11 mouse cellular contexts compared by ENCODE assay signal in genomic region chr11:32931018-32931417, GRCm38 (mm10).
A peak's percentile ranks its signal among the peaks of the same experiment; 100 is the strongest.
DNase-seq lines count a peak whose midpoint lies in the region; ATAC-seq and TF ChIP-seq lines count a peak whose summit lies in the region.
"Had no signal": no experiment of that assay in that cellular context is flagged by ENCODE, and none has a peak within 500 bp of the region (broad histone marks: within the 10 kb centered on the region; RNA-seq: fewer than 3 reads in every experiment).

No protein-coding gene starts in this region.

- peak; percentile 24 for DNase-seq in embryo, embryonic 11.5 days (ENCODE audit: low read depth, low spot score)
- no peak for DNase-seq in urinary bladder, adult 2 months (ENCODE audit: low spot score)
- DNase-seq in right cerebral cortex, adult 18-20 months, result no peak
- no peak for DNase-seq in right cerebral cortex, adult 2 months (ENCODE audit: low spot score in 2 of 2)
- DNase-seq: right cerebral cortex, postnatal 4 days; thymus, postnatal 4 days had no signal

- H3K9ac ChIP-seq in intestine, embryonic 15.5 days, result no peak overlapping the region
- H3K9ac ChIP-seq in intestine, postnatal 0 days (ENCODE audit: low read depth, low read length), result no peak overlapping the region
- H3K9ac ChIP-seq in hindbrain, embryonic 12.5 days, result no peak overlapping the region
- no peak overlapping the region for H3K9ac ChIP-seq in midbrain, embryonic 15.5 days

- H3K4me2 ChIP-seq in intestine, embryonic 15.5 days (replicated peaks), result peak overlapping the region; percentile 11; the same call in 1 of the 2 replicates
- no peak overlapping the region for H3K4me2 ChIP-seq in intestine, postnatal 0 days (replicated peaks; ENCODE audit: low read depth)
- peak overlapping the region; percentile 38 for H3K4me2 ChIP-seq in hindbrain, embryonic 12.5 days (replicated peaks)
- peak overlapping the region; percentile 39 for H3K4me2 ChIP-seq in midbrain, embryonic 15.5 days

- H3K4me3 ChIP-seq in intestine, embryonic 15.5 days (replicated peaks), result no peak overlapping the region
- no peak overlapping the region for H3K4me3 ChIP-seq in intestine, postnatal 0 days (ENCODE audit: low read depth, low read length)
- no peak overlapping the region for H3K4me3 ChIP-seq in hindbrain, embryonic 12.5 days
- H3K4me3 ChIP-seq in midbrain, embryonic 15.5 days, result no peak overlapping the region
- H3K4me3 ChIP-seq: erythroblast, embryonic 14.5 days had no signal

- no peaks in the 10 kb centered on the region for H3K27me3 ChIP-seq in intestine, embryonic 15.5 days (replicated peaks)
- no peaks in the 10 kb centered on the region for H3K27me3 ChIP-seq in intestine, postnatal 0 days (replicated peaks; ENCODE audit: control insufficient read depth, insufficient read depth, low read length)
- H3K27me3 ChIP-seq in hindbrain, embryonic 12.5 days, result peaks cover 10% of the 10 kb centered on the region
- H3K27me3 ChIP-seq in midbrain, embryonic 15.5 days (replicated peaks), result no peaks in the 10 kb centered on the region

- no peaks in the 10 kb centered on the region for H3K36me3 ChIP-seq in intestine, embryonic 15.5 days
- H3K36me3 ChIP-seq in intestine, postnatal 0 days (ENCODE audit: control insufficient read depth, insufficient read depth), result no peaks in the 10 kb centered on the region
- no peaks in the 10 kb centered on the region for H3K36me3 ChIP-seq in hindbrain, embryonic 12.5 days
- H3K36me3 ChIP-seq in midbrain, embryonic 15.5 days (replicated peaks), result no peaks in the 10 kb centered on the region

- H3K9me3 ChIP-seq in intestine, embryonic 15.5 days, result no peaks in the 10 kb centered on the region; the same call in 1 of the 2 replicates
- no peaks in the 10 kb centered on the region for H3K9me3 ChIP-seq in intestine, postnatal 0 days (ENCODE audit: control insufficient read depth)
- H3K9me3 ChIP-seq in hindbrain, embryonic 12.5 days (replicated peaks), result no peaks in the 10 kb centered on the region
- no peaks in the 10 kb centered on the region for H3K9me3 ChIP-seq in midbrain, embryonic 15.5 days

- no peak overlapping the region for H3K27ac ChIP-seq in intestine, embryonic 15.5 days
- no peak overlapping the region for H3K27ac ChIP-seq in intestine, postnatal 0 days (ENCODE audit: low read depth, low read length)
- no peak overlapping the region for H3K27ac ChIP-seq in hindbrain, embryonic 12.5 days
- H3K27ac ChIP-seq in midbrain, embryonic 15.5 days, result no peak overlapping the region

- no peak for ATAC-seq in intestine, embryonic 15.5 days
- ATAC-seq in intestine, postnatal 0 days, result no peak
- ATAC-seq in hindbrain, embryonic 12.5 days (ENCODE audit: low FRiP score), result peak; percentile 56; the same call in 1 of the 2 replicates
- 0 out of 2 replicates have a peak, but pooled peaks have one; percentile 37 for ATAC-seq in midbrain, embryonic 15.5 days (replicated peaks)

- peaks cover 6% of the 10 kb centered on the region; the same call in 1 of the 2 replicates for H3K4me1 ChIP-seq in intestine, embryonic 15.5 days (replicated peaks)
- no peaks in the 10 kb centered on the region for H3K4me1 ChIP-seq in intestine, postnatal 0 days (replicated peaks; ENCODE audit: control insufficient read depth, insufficient read depth, low read length)
- H3K4me1 ChIP-seq in hindbrain, embryonic 12.5 days, result peaks cover 9% of the 10 kb centered on the region
- H3K4me1 ChIP-seq in midbrain, embryonic 15.5 days, result peaks cover 6% of the 10 kb centered on the region

- 16% methylated on average over 11 of the region's 14 CpGs for WGBS in intestine, embryonic 15.5 days
- 22% methylated on average over 12 of the region's 14 CpGs for WGBS in intestine, postnatal 0 days
- 15% methylated on average over 12 of the region's 14 CpGs for WGBS in hindbrain, embryonic 12.5 days
- WGBS in midbrain, embryonic 15.5 days, result 18% methylated on average over 9 of the region's 14 CpGs

- TF ChIP-seq CTCF in intestine, postnatal 0 days (IDR thresholded peaks at IDR 0.05; ENCODE audit: low read depth), result no peak

Comparison
In these comparisons a context has a peak if more than half of its experiments do, and no peak if none do; other contexts are left out.
1. ATAC-seq: peak in hindbrain, embryonic 12.5 days (single experiment) and midbrain, embryonic 15.5 days (single experiment); none in intestine, embryonic 15.5 days (single experiment) and intestine, postnatal 0 days (single experiment).